Mouse (Mus musculus): ENCODE measurements at regions not wholly inside any gene's neighbourhood (a gene's known extent, or its start where the extent isn't known, plus 50 kb on each side); places are given as distances from the start of the nearest gene placed in this dataset.

GRCm38 (mm10) chr8:55754189-55754588, 152.6 kb downstream of the Adam29 start:
- in situ Hi-C loops (cut with MboI; ENCODE audit: low pct_unique_long_range_greater_than_20kb) = no loop called here
- no peaks in the 10 kb centered on the region for H3K27me3 ChIP-seq
- ChIA-PET POLR2A (no interaction called here), CTCF (no interaction called here)
- DNase-seq (ENCODE audit: low read depth, low spot score) = no peak
- no peak for TF ChIP-seq CTCF (IDR thresholded peaks at IDR 0.05)
- no peak for ATAC-seq

- ATAC-seq = no peak
- no peaks in the 10 kb centered on the region for H3K27me3 ChIP-seq
- in situ Hi-C loops (cut with MboI; ENCODE audit: low pct_unique_long_range_greater_than_20kb) = no loop called here
- POLR2A ChIA-PET = no interaction called here
- DNase-seq (ENCODE audit: low read depth, low spot score) = no peak
- CTCF ChIA-PET = interaction anchor here (0.8 kb wide), 1 partner anchor 16 kb away, joined by 3 read pairs; no protein-coding TSS in a partner anchor
- TF ChIP-seq CTCF (IDR thresholded peaks at IDR 0.05) = no peak
These were observed 182.2 kb downstream of the Adam29 start for GRCm38 (mm10) chr8:55724303-55725279.

- H3K27me3 ChIP-seq = no peaks in the 10 kb centered on the region
- CTCF ChIA-PET = no interaction called here
- ATAC-seq = no peak
- DNase-seq (ENCODE audit: low read depth, low spot score) = no peak
- POLR2A ChIA-PET = no interaction called here
- in situ Hi-C loops (cut with MboI; ENCODE audit: low pct_unique_long_range_greater_than_20kb) = no loop called here
- no peak for TF ChIP-seq CTCF (IDR thresholded peaks at IDR 0.05)
These were observed 215.0 kb downstream of the Adam29 start for GRCm38 (mm10) chr8:55691791-55692190.

- DNase-seq (ENCODE audit: low read depth, low spot score) (no peak), ATAC-seq (no peak)
- CTCF ChIA-PET = no interaction called here
- TF ChIP-seq CTCF (IDR thresholded peaks at IDR 0.05) = no peak
- POLR2A ChIA-PET = no interaction called here
- H3K27me3 ChIP-seq = no peaks in the 10 kb centered on the region
- in situ Hi-C loops (cut with MboI; ENCODE audit: low pct_unique_long_range_greater_than_20kb) = no loop called here
These were observed 226.3 kb downstream of the Adam29 start for GRCm38 (mm10) chr8:55680436-55680835.

- in situ Hi-C loops (cut with MboI; ENCODE audit: low pct_unique_long_range_greater_than_20kb) = no loop called here
- DNase-seq (ENCODE audit: low read depth, low spot score) (no peak), ATAC-seq (no peak)
- ChIA-PET POLR2A (no interaction called here), CTCF (no interaction called here)
- TF ChIP-seq CTCF (IDR thresholded peaks at IDR 0.05) = no peak
- H3K27me3 ChIP-seq = no peaks in the 10 kb centered on the region
These were observed 268.0 kb downstream of the Adam29 start for GRCm38 (mm10) chr8:55638716-55639115.

GRCm38 (mm10) chr8:55622399-55622798, 284.3 kb downstream of the Adam29 start:
- in situ Hi-C loops (cut with MboI; ENCODE audit: low pct_unique_long_range_greater_than_20kb) = no loop called here
- DNase-seq (ENCODE audit: low read depth, low spot score) = no peak
- ChIA-PET POLR2A (no interaction called here), CTCF (no interaction called here)
- TF ChIP-seq CTCF (IDR thresholded peaks at IDR 0.05) = no peak
- ATAC-seq = no peak
- no peaks in the 10 kb centered on the region for H3K27me3 ChIP-seq

Data from Patski (cell line).